Mouse (Mus musculus) heart, embryonic 15.5 days (tissue): ENCODE data around the gene Btbd8. TPM values are rescaled to one million over a fixed set of nuclear protein-coding genes. Genes with fewer than 3 reads are reported as not detected.

Experiments used
- ATAC-seq: fragments of 200-750 bp; cut with Nextera tagmentation; replicated peaks from 2 replicates; pipeline ENCODE4 v1.8.0; 2017; ENCODE audit warnings: low read depth, moderate TSS enrichment; ENCODE audit not compliant: insufficient number of reproducible peaks, insufficient read depth, low FRiP score
- H3K27ac ChIP-seq: fragments of 300-500 bp; sonication (generic); 2 replicates; pipeline ENCODE4 v1.5.1; 2015; ENCODE audit warnings: mild to moderate bottlenecking, inconsistent platforms
- H3K27me3 ChIP-seq: fragments of 300-500 bp; sonication (generic); 2 replicates; pipeline ENCODE4 v1.6.1; 2015; ENCODE audit warnings: inconsistent platforms
- H3K36me3 ChIP-seq: fragments of 300-500 bp; sonication (generic); 2 replicates; pipeline ENCODE4 v1.6.1; 2015; ENCODE audit warnings: mild to moderate bottlenecking, inconsistent platforms
- H3K4me1 ChIP-seq: fragments of 300-500 bp; sonication (generic); replicated peaks from 2 replicates; pipeline ENCODE4 v1.6.1; 2015; ENCODE audit warnings: inconsistent platforms
- H3K4me2 ChIP-seq: fragments of 300-500 bp; sonication (generic); 2 replicates; pipeline ENCODE4 v1.6.1; 2015; ENCODE audit warnings: inconsistent platforms, mild to moderate bottlenecking, moderate library complexity
- H3K4me3 ChIP-seq: fragments of 300-500 bp; sonication (generic); 2 replicates; pipeline ENCODE4 v1.5.1; 2015; ENCODE audit warnings: mild to moderate bottlenecking, inconsistent platforms
- H3K9ac ChIP-seq: fragments of 300-500 bp; sonication (generic); 2 replicates; pipeline ENCODE4 v1.6.1; 2015; ENCODE audit warnings: mild to moderate bottlenecking, inconsistent platforms
- H3K9me3 ChIP-seq: fragments of 300-500 bp; sonication (generic); replicated peaks from 2 replicates; pipeline ENCODE4 v1.6.1; 2016; ENCODE audit warnings: inconsistent platforms
- WGBS: fragments of 180-500 bp; shearing (Covaris S2); methylation state at CpG from one replicate; pipeline ENCODE4 v1.1.7; 2015; ENCODE audit warnings: mixed read lengths; 5-methylcytosine and 5-hydroxymethylcytosine counted together
- polyA plus RNA-seq: library from polyadenylated mRNA; unstranded; fragments of >200 nt; fragmentation: Nextera tagmentation; extraction: Ambion mirVana; gene quantifications from 2 replicates; pipeline ENCODE4 v1.2.1, GENCODE M21; 2015

Gene Btbd8
- 2.7 and 3.7 TPM in 2 replicates for polyA plus RNA-seq

- peak; percentile 92 for ATAC-seq
- Histone ChIP-seq H3K4me2 (peak within 1 kb of the TSS; percentile 80), H3K36me3 (no peaks in the 10 kb centered on the region), H3K9ac (peak within 1 kb of the TSS; percentile 92), H3K4me1 (peaks cover 8% of the 10 kb centered on the region), H3K27me3 (peaks cover 3% of the 10 kb centered on the region; the same call in 1 of the 2 replicates), H3K4me3 (peak within 1 kb of the TSS; percentile 82), H3K27ac (peak within 1 kb of the TSS; percentile 84), H3K9me3 (no peaks in the 10 kb centered on the region)
- WGBS: under 1% methylated on average over 51 of the region's 51 CpGs
These were observed at the start of gene Btbd8 for GRCm38 (mm10) chr5:107437464-107438281. Gene Btbd8 (plus strand): TSS chr5:107437997.

- no peaks in the 10 kb centered on the region for H3K27me3 ChIP-seq
- no peak overlapping the region for H3K27ac ChIP-seq
- no peaks in the 10 kb centered on the region for H3K36me3 ChIP-seq
- no peak overlapping the region for H3K9ac ChIP-seq
- H3K4me2 ChIP-seq: no peak overlapping the region
- no peaks in the 10 kb centered on the region for H3K4me1 ChIP-seq
- ATAC-seq: no peak
- WGBS: 89% methylated on average over 2 of the region's 2 CpGs
- H3K9me3 ChIP-seq: no peaks in the 10 kb centered on the region
- no peak overlapping the region for H3K4me3 ChIP-seq
These were observed 48.4 kb upstream of the Btbd8 start for GRCm38 (mm10) chr5:107389373-107389772.

GRCm38 (mm10) chr5:107394437-107394836 lies 43.4 kb upstream of the Btbd8 start:
- Histone ChIP-seq H3K9me3 (no peaks in the 10 kb centered on the region), H3K4me2 (no peak overlapping the region), H3K36me3 (no peaks in the 10 kb centered on the region), H3K27me3 (no peaks in the 10 kb centered on the region), H3K9ac (no peak overlapping the region), H3K27ac (no peak overlapping the region), H3K4me1 (no peaks in the 10 kb centered on the region), H3K4me3 (no peak overlapping the region)
- 55% methylated on average over 2 of the region's 2 CpGs for WGBS
- ATAC-seq: no peak

DNA sequence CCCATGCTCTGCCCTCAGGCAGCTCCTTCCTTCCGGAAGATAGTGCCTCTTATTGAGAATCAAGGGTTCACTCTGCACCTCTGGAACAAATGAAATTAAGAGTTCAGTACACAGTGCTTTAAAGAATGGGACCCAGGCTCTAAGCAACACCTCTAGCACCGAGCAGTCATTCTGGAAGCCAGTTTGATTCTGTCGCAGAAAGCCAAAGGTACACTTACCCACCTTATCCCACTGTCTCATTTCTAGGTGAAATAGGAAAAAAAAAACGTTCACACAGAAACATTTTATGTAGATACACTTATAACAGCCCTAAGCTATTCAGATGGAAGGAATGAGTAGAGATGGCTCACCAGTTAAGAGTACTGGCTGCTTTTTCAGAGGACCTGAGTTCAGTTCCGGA lies 35.4 kb upstream of the Btbd8 start, which contains the start of gene Ephx4:
TSS of gene Ephx4 (plus strand) at position 301 of the 400 bp plus-strand sequence.
- WGBS: 23% methylated on average over 5 of the region's 5 CpGs
- no peak for ATAC-seq
- Histone ChIP-seq H3K36me3 (no peaks in the 10 kb centered on the region), H3K9ac (peak within 1 kb of the TSS; percentile 53), H3K27me3 (peaks cover 22% of the 10 kb centered on the region), H3K4me2 (peak within 1 kb of the TSS; percentile 99), H3K4me3 (peak within 1 kb of the TSS; percentile 56), H3K27ac (no peak within 1 kb of the TSS), H3K4me1 (peaks cover 8% of the 10 kb centered on the region; the same call in 1 of the 2 replicates), H3K9me3 (no peaks in the 10 kb centered on the region)

GRCm38 (mm10) chr5:107403011-107403946 lies 34.5 kb upstream of the Btbd8 start:
- WGBS: under 1% methylated on average over 79 of the region's 80 CpGs
- H3K4me1 ChIP-seq: peaks cover 8% of the 10 kb centered on the region; the same call in 1 of the 2 replicates

GRCm38 (mm10) chr5:107403947-107404684 lies 33.7 kb upstream of the Btbd8 start:
- Histone ChIP-seq H3K27me3 (peaks cover 22% of the 10 kb centered on the region), H3K4me2 (peak overlapping the region; percentile 99), H3K9me3 (no peaks in the 10 kb centered on the region), H3K36me3 (no peaks in the 10 kb centered on the region), H3K4me3 (peak overlapping the region; percentile 56), H3K27ac (no peak overlapping the region), H3K9ac (peak overlapping the region; percentile 53), H3K4me1 (peaks cover 8% of the 10 kb centered on the region; the same call in 1 of the 2 replicates)
- ATAC-seq: no peak
- 28% methylated on average over 12 of the region's 12 CpGs for WGBS

More at GRCm38 (mm10) chr5:107403011-107403946, 34.5 kb upstream of the Btbd8 start:
- H3K27me3 ChIP-seq: peaks cover 22% of the 10 kb centered on the region
- peak overlapping the region; percentile 99 for H3K4me2 ChIP-seq
- H3K9ac ChIP-seq: peak overlapping the region; percentile 53
- peak overlapping the region; percentile 56 for H3K4me3 ChIP-seq
- no peaks in the 10 kb centered on the region for H3K9me3 ChIP-seq
- no peak overlapping the region for H3K27ac ChIP-seq
- peak; percentile 69 for ATAC-seq
- no peaks in the 10 kb centered on the region for H3K36me3 ChIP-seq

- ATAC-seq: no peak
- 65% methylated on average over 4 of the region's 4 CpGs for WGBS
- peaks cover 8% of the 10 kb centered on the region; the same call in 1 of the 2 replicates for H3K4me1 ChIP-seq
These were observed 32.4 kb upstream of the Btbd8 start for GRCm38 (mm10) chr5:107405361-107405760.

DNA sequence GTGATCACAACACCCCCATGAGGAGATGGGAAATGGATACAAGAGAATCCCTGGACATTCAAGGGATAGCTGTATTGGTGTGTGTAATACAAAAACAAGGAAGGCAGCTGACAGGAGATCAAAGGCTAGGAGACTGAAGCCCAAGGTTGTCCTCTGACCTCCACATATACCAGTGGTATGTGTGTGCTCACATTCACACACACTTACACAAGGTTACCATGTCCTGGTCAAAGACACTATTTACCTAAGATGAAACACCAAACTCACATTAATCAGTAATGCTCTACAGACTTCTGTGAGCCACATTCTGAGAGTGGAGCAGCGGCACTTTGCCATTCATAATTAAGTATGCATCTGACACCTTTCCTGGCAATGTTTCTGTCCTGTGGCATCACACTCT lies 27.5 kb upstream of the Btbd8 start:
- Histone ChIP-seq H3K4me2 (no peak overlapping the region), H3K4me1 (no peaks in the 10 kb centered on the region), H3K9ac (no peak overlapping the region), H3K36me3 (no peaks in the 10 kb centered on the region), H3K9me3 (no peaks in the 10 kb centered on the region), H3K4me3 (no peak overlapping the region), H3K27me3 (0 out of 2 replicates have a peak, but pooled peaks cover under 1% of the 10 kb centered on the region), H3K27ac (no peak overlapping the region)
- WGBS: 92% methylated on average over 1 of the region's 1 CpGs
- no peak for ATAC-seq

More at GRCm38 (mm10) chr5:107405361-107405760, 32.4 kb upstream of the Btbd8 start:
- Histone ChIP-seq H3K9ac (no peak overlapping the region), H3K36me3 (no peaks in the 10 kb centered on the region), H3K4me3 (no peak overlapping the region), H3K27me3 (peaks cover 22% of the 10 kb centered on the region), H3K9me3 (no peaks in the 10 kb centered on the region), H3K27ac (no peak overlapping the region), H3K4me2 (no peak overlapping the region)

GRCm38 (mm10) chr5:107411326-107411725 lies 26.5 kb upstream of the Btbd8 start:
- H3K27me3 ChIP-seq: no peaks in the 10 kb centered on the region
- H3K27ac ChIP-seq: no peak overlapping the region
- H3K9me3 ChIP-seq: no peaks in the 10 kb centered on the region
- H3K4me2 ChIP-seq: no peak overlapping the region
- no peaks in the 10 kb centered on the region for H3K4me1 ChIP-seq
- H3K36me3 ChIP-seq: no peaks in the 10 kb centered on the region
- no peak overlapping the region for H3K4me3 ChIP-seq
- WGBS: 58% methylated on average over 4 of the region's 4 CpGs
- H3K9ac ChIP-seq: no peak overlapping the region
- ATAC-seq: no peak

DNA sequence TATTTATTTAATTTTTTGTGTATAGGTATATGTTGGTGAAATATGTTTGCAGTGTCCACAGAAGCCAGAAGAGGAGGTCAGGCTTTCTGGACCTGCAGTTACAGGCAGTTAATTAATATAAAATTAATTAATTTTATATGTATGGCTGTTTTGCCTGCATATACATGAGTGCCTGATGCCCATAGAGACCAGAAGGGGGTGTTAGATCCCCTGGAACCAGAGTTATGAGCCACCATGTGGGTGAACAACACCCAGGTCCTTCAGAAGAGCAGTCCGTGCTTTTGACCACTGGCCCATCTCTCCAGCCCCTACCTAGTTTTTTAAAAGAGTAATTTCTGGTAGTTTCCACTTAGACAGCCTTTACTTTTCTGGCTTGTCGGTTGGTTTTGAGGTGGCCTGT lies 25.5 kb upstream of the Btbd8 start:
- Histone ChIP-seq H3K27me3 (no peaks in the 10 kb centered on the region), H3K4me3 (no peak overlapping the region), H3K9me3 (no peaks in the 10 kb centered on the region), H3K36me3 (no peaks in the 10 kb centered on the region), H3K4me1 (no peaks in the 10 kb centered on the region), H3K4me2 (no peak overlapping the region), H3K9ac (no peak overlapping the region), H3K27ac (no peak overlapping the region)
- no peak for ATAC-seq
- 78% methylated on average over 2 of the region's 2 CpGs for WGBS
